Mouse (Mus musculus) splenic B cell, adult 2 months (primary cell): ENCODE measurements around the gene Slc25a10.
A peak's percentile ranks its signal among the peaks of the same experiment; 100 is the strongest.
"Not testable (repeated sequence)": the region's sequence is repeated elsewhere in the genome, so short reads cannot be mapped to it uniquely, and the experiment has no call there.

Experiments
- DNase-seq: peaks from one replicate; pipeline ENCODE4 v3.0.0-alpha.2; 2011; ENCODE audit warnings: low read depth, low spot score
- H3K27me3 ChIP-seq: 2 replicates; pipeline ENCODE4 v1.6.1; 2012; ENCODE audit warnings: mild to moderate bottlenecking, low read length, moderate library complexity, mixed read lengths; ENCODE audit not compliant: control insufficient read depth, poor library complexity, insufficient read depth, severe bottlenecking
- H3K36me3 ChIP-seq: 2 replicates; pipeline ENCODE4 v1.6.1; 2012; ENCODE audit warnings: mild to moderate bottlenecking, low read length, moderate library complexity, mixed read lengths; ENCODE audit not compliant: control insufficient read depth, poor library complexity, insufficient read depth, severe bottlenecking

Gene Slc25a10

DNA sequence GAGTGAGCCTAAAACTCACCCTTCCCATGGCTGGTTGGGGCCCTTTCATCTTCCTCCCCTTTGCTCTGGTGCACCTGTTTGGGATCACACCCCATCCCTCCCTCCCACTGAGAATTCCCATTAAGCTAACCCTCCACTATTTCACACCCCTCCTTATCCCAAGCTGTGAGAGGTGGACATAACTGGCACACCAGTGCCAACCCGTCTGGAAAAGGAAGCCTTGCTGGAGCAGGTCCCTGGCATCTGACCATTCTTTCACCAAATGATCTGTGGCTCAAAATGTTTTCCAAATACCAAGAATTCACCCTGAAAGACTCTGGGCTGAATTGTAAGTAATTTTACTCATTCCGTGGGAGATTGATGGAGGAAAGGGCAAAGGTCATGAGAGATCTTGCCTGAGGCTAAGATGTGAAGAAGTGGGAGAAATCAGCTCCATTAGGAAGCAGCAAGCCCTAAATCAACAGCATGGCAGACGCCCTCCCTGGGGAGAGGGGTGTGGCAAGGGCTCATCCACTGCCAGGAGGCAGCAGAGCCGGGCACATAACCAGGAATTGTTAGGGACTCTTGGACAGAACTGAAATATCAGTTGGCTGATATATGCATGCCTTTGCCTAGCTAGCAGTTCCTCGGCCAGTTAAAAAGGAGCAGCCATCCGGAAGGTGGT lies 21.3 kb downstream of the Slc25a10 start:
- Histone ChIP-seq H3K27me3 (no peaks in the 10 kb centered on the region), H3K36me3 (no peaks in the 10 kb centered on the region)
- no peak for DNase-seq

DNA sequence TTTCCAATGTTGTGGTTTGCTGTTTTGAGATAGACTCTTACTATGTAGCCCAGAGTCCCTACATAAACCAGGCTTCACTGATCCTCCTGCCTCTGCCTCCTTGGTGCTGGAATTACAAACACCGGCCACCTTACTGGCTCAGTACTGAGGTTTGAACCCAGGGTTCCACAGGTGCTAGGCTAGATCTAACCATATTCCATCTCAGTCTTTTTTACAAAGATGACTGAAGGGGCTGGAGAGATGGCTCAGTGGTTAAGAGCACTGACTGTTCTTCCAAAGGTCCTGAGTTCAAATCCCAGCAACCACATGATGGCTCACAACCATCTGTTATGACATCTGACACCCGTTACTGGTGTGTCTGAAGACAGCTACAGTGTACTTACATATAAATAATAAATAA lies 22.6 kb downstream of the Slc25a10 start:
- not testable (repeated sequence) for H3K36me3 ChIP-seq

DNA sequence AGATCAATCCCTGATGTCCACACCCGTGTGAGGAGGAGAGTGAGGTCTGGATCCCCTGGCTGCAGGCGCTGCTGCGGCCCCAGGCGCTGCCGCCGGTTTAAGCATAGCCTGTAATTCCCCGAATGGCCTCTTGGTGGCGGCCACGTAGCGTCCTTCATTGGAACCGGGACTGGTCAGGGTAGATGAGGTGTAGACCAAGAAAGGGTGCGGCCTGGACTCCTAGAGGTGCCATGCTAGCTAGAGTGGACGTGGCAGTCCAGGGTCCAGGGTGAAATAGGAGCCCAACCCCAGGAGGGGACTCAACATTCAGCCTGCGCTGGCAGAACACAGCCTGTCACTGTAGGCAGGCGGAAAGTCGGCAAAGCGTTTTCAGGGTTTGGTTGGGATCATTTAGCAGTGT lies 24.0 kb downstream of the Slc25a10 start:
- Histone ChIP-seq H3K36me3 (no peaks in the 10 kb centered on the region), H3K27me3 (no peaks in the 10 kb centered on the region)
- peak; percentile 87 for DNase-seq

More for the DNA sequence above, 22.6 kb downstream of the Slc25a10 start:
- not testable (repeated sequence) for DNase-seq, H3K27me3 ChIP-seq

DNA sequence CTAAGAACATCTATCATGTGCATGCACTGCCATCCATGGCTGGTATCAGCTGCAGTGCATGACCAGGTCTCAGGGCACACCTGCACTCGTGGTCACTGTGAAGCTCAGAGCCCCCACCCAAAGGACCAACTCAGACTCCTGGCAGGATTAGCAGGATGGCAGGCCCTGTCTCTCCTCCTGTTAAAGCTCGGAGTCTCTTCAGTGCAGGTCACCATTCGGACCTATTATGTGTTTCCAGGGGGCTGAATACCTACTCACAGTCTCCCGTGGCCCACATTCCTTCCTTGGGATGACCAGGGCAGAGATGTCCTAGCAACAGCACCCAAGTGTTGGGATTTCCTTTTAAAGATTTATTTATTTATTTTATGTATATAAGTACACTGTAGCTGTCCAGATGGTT lies 25.5 kb downstream of the Slc25a10 start:
- Histone ChIP-seq H3K27me3 (no peaks in the 10 kb centered on the region), H3K36me3 (no peaks in the 10 kb centered on the region)
- DNase-seq: no peak

DNA sequence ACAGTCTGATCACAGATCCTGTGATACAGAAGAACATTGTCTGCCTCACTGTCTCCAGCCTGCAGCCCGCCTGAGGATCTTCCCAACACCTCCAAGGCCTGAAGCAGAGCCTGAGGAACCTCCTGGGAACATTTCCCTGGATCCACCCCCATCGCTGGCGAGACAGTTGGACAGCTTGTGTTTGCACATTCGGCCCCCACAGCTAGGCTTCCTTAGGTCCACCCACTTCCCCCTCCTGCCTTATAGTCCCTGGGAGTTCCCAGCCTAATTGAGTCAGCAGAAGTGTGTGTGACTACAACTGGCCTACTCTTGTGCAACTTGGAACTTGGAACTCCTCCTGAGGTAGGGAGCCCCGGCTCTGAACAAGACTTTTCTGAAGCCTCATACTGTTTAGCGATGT lies 26.4 kb downstream of the Slc25a10 start:
- Histone ChIP-seq H3K36me3 (no peaks in the 10 kb centered on the region), H3K27me3 (no peaks in the 10 kb centered on the region)
- DNase-seq: no peak

DNA sequence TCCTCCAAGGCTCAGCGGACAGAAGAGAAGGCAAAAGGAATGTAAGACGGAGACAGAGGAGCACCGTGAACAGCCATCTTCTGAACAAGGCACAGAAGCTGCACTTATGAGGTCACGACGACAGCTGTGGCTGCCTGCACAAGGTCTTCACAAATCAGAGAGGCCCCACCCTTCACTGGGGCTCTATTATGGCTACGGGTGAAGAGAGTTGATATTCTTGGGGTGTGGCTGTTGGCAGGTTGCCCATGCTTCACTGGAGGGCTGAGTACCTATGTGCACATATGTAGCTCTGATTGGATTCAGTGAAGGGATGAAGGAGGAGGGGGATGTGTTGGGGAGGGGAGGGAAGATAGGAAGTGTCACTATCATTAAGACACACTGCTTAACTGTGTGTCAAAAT lies 26.9 kb downstream of the Slc25a10 start:
- DNase-seq: no peak
- Histone ChIP-seq H3K36me3 (no peaks in the 10 kb centered on the region), H3K27me3 (no peaks in the 10 kb centered on the region)

DNA sequence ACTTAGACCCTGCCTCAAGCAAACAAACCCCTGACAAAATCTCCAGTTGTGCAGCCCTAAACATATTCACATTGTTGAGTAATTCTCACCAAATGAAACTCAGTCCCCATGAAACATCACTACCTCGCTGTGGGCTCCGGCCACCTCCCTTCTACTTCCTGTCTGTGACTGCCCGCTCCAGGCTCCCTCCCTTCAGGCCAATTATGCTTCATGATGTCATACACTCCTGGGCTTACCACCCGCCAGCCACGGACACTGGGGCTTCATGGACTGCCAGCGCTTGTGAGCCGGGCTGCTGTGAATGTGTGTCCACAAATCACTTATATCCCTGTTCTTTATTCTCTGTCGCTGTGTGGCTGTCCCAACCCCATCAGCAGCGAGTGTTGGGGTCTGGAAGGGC lies 28.1 kb downstream of the Slc25a10 start:
- no peak for DNase-seq
- Histone ChIP-seq H3K36me3 (no peaks in the 10 kb centered on the region), H3K27me3 (no peaks in the 10 kb centered on the region)

DNA sequence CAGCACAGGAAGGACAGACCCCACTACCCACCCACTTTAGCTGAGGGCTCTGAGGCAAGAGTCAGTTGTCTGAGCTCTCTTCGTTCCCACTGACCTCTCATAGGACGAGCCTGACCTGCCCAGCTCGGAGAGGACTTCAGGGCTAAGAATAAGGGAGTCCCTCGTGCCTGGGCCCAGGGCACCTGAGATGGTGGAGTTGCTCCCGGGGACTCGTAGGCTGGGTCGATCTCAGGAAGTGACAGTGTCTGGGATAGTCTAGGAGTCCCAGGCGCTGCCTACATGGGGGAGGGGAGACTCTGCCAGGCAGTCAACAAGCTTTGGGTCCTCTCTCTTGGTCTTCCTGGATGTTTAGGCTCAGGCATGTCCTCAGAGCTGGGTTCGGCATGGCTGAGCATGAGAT lies 28.9 kb downstream of the Slc25a10 start:
- no peaks in the 10 kb centered on the region for H3K27me3 ChIP-seq
- DNase-seq: no peak
- no peaks in the 10 kb centered on the region for H3K36me3 ChIP-seq

DNA sequence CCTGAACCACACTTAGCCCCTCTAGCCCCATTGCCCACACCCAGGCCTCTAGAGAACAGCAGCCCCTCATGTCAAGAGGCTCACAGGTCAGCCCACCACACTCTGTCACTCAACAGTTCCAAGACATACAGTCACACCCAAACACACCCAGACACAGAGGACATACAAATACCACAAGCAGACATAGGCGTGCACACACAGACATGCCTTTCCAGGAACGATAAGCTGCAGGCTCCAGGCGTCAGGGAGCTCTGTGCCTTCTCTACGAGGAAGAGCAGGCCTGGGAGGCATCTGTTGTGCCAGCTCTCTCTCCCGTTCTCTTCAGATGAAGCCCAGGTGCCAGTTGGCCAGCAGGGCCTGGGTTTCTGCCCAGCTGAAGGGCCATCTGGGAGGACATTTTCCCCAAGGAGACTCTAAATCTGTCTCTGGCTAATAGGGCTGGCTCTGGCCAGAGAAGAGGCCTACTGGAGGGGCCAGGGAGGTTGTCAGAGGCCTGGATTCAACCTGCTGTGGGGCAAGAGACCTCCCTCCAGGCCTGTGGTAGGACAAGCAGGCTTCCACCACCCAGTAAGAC lies 29.4 kb downstream of the Slc25a10 start:
- no peaks in the 10 kb centered on the region for H3K36me3 ChIP-seq
- DNase-seq: no peak
- H3K27me3 ChIP-seq: no peaks in the 10 kb centered on the region

DNA sequence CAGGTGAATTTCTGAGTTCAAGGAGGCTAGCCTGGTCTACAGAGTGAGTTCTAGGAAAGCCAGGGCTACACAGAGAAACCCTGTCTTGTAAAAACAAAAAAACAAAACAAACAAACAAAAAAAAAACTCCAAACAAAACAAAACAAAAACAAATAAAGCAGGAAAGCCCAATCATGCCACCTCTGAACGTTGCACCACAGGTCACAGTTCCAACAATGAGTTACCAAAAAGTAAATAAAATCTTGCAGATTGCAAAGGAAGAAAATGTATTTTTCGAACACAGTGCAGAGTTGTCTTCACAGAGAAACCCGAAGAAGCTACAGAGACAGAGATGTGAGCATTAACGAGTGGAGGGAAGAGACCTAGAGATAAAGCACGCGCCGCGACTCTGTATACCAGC lies 30.9 kb downstream of the Slc25a10 start:
- no peak for DNase-seq
- no peaks in the 10 kb centered on the region for H3K27me3 ChIP-seq
- H3K36me3 ChIP-seq: no peaks in the 10 kb centered on the region

DNA sequence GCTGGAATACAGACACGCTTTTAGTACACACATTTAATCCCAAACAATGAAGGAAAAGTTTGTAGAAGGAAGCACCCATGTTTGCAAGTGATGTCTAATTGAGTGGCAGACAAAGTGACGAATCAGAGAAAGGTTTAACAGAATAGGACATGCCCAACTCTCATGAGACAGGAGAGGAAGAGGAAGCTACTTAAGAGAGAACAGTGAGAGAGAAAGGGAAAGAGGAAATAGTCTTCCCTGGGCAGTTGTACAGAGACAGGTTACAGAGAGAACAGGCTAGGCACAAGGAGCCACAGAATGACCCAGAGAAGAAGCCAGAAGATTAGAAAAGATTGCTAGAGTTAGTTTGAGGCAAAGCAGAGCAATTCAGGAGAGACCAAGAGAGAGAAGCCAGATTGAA lies 34.3 kb downstream of the Slc25a10 start:
- no peaks in the 10 kb centered on the region for H3K27me3 ChIP-seq
- DNase-seq: peak; percentile 77
- no peaks in the 10 kb centered on the region for H3K36me3 ChIP-seq

DNA sequence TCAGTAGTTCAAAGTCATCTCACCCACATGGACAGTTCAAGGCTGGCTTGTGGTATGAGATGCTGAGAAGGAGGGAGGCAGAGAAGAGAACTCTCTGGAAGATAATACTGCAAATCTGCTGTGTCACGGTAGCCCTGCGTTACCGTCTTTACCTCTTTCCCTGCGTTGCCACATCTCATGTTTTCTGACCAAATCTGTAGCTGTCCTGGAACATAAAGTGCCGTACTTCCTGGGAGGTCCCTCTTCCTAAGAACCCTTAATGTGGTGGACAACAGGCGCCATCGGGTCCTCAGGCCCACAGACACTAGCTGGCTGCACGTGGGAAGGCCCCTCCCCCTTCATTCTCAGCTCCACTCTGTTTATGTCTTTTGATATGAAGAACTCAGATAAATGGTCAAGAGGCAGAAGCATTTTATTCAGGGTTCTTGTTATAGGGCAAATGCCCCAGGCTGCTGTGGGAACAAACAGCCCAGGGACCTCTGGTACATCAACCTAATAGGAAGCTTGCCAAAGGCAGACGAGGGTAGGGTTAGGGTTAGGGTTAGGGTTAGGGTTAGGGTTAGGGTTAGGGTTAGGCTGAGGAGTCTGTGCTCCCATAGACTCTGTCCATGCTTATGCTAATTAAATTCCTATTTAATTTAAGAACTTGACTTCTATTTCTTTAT lies 36.2 kb downstream of the Slc25a10 start:
- H3K36me3 ChIP-seq: no peaks in the 10 kb centered on the region
- no peaks in the 10 kb centered on the region for H3K27me3 ChIP-seq
- no peak for DNase-seq

DNA sequence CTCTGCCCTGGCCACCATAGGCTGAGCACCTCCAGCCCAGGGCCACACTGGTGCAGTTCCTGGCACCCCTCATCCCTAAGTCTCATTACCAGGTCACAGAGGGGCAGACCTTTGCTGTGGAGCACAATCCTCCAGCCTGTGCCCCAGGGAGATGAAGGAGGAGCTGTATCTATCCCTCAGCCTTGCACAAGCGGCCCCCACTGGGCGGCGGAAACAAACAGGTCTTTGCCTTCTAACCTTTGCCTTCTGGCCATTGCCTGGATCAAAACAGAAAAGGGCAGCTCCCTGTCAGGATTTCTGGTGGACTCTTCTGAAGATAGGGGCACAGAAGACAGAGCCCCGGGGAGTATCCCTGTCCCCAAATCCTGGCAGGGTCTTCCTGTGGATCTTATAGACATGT lies 37.3 kb downstream of the Slc25a10 start:
- no peak for DNase-seq
- Histone ChIP-seq H3K27me3 (no peaks in the 10 kb centered on the region), H3K36me3 (no peaks in the 10 kb centered on the region)

DNA sequence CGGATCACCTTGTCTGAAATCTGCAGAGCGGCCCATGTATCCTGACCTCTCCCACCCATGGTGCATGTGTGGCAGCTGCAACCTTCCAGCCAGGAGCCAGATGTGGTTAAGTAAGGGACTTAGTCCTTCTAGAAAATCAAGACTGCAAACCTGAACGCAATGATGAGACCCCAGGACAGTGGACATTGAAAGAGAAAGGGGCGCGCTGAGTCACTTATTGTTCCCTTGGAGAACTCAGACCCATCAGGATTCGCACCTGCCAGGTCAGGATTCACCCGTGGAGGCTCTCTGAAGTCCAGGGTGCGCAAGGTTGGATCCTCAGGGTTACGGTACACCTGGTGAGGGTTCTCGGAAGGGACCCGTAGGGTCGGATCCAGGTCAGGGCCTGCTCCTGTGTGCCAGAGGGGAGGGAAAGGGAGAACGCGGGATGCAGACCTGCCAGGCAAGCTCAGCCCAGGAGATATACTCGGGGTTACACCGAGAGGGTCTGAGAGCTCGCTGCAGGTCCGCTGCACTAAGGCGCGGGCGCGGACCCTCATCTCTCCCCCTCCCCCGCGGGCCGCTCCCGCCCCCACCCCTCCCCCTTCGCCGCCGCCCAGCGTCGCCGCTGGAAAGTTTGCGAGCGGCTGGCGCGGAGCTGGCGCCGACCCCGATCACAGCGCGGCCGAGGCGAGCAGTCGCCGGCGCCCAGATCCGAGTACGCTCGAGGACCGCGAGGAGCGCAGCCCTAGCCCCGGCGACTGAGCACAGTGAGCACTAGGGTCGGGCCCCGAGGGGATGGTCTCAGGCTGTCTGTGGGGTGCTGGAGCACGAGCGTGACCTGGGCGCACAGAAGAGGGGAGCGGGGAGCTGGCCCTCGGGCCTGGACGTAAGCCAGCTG lies 38.7 kb downstream of the Slc25a10 start, which contains the start of gene Gcgr:
Gene Gcgr, plus strand, starts transcription at position 615 of the 880 bp plus-strand sequence.
- H3K36me3 ChIP-seq: no peaks in the 10 kb centered on the region
- DNase-seq: no peak
- H3K27me3 ChIP-seq: no peaks in the 10 kb centered on the region

DNA sequence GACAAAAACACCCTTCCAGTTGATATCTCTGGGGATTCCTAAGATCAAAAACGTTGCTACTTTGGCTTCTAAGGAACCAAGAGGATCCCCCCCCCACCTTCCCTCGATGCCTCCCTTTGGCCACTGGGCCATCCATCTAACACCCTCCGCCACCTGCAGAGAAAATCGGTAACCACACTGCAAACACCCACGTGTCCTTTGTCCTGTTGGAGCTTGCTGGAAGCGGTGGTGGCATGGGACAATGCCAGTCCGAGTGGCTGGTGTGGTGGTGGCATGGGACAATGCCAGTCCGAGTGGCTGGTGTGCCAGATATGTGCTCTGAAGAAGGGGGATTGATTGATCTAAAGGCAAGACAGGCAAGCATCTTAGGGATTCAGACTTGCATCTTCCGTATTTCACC lies 40.0 kb downstream of the Slc25a10 start:
- no peak for DNase-seq
- no peaks in the 10 kb centered on the region for H3K36me3 ChIP-seq
- no peaks in the 10 kb centered on the region for H3K27me3 ChIP-seq
